Comparison of ENCODE assay signal across 17 mouse cellular contexts in the genomic region with DNA sequence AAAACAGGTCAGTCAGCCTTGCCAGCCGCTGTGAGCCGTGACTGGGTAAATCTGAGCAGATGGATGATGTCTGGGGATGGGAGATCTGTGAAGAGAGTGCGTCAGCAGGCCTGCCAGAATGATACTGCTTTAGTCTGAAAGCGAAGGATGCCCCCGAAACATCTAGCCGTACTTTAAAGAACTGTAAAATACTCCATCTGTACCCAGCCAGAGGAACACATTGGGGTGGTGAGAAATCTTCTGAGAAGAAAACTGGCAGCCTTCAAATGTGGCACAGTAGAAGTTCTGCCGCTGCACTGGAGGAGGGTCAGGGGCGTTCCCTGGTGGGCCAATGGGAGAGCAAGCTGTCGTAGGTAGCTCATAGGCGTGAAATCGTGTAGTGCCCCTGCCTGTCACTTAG.
DNase-seq lines count a peak whose midpoint lies in the region; ATAC-seq and TF ChIP-seq lines count a peak whose summit lies in the region.
"Had no signal": no experiment of that assay in that cellular context is flagged by ENCODE, and none has a peak within 500 bp of the region (broad histone marks: within the 10 kb centered on the region; RNA-seq: fewer than 3 reads in every experiment).

No protein-coding gene starts in this region.

- no peak for TF ChIP-seq CTCF in layer of hippocampus, adult 2 months (conservative IDR thresholded peaks at IDR 0.05)

- DNase-seq in left cerebral cortex, adult 11 months (ENCODE audit: low spot score) = peak; percentile 67
- DNase-seq in left cerebral cortex, postnatal 4 days = no peak
- peak; percentile 65 to 80 for DNase-seq in layer of hippocampus, adult 2 months (ENCODE audit: low spot score in 2 of 2)
- DNase-seq in left cerebral cortex, postnatal 25 days (ENCODE audit: low spot score in 2 of 2) = peak; percentile 74 to 97
- DNase-seq in adrenal gland, adult (ENCODE audit: inconsistent age in 2 of 2, low spot score in 1 of 2) = no peak
- DNase-seq in spleen, postnatal 10 days (ENCODE audit: low spot score in 2 of 2) = no peak
- DNase-seq in kidney, adult 18-20 months = no peak
- DNase-seq: cerebellum, adult 11-12 months; embryo, embryonic 11 days; heart, adult 11 months; kidney, adult 2 months; kidney, postnatal 36 days; liver; lung, embryonic 14.5 days had no signal

- H3K4me3 ChIP-seq in layer of hippocampus, adult 2 months = no peak overlapping the region
- H3K4me3 ChIP-seq: hindbrain, embryonic 13.5 days had no signal

- intact Hi-C loops in left cerebral cortex, postnatal 4 days (cut with DNase I) = no loop called here
- intact Hi-C loops in left cerebral cortex, postnatal 25 days (cut with DNase I) = loop anchor here (1.0 to 5.0 kb wide), 3 partner anchors 23 to 191 kb away; no protein-coding TSS in a partner anchor

- no peak for ATAC-seq in inflammation-experienced regulatory T-cells, adult 6 months
- ATAC-seq: midbrain, embryonic 16.5 days had no signal

- peak overlapping the region; percentile 82 for H3K27ac ChIP-seq in layer of hippocampus, adult 2 months
- H3K27ac ChIP-seq: hindbrain, embryonic 13.5 days had no signal

Comparison
In these comparisons a context has a peak if more than half of its experiments do, and no peak if none do; other contexts are left out.
1. DNase-seq: peak in left cerebral cortex, adult 11 months (single experiment), layer of hippocampus, adult 2 months (2 of 2) and left cerebral cortex, postnatal 25 days (2 of 2); none in left cerebral cortex, postnatal 4 days (single experiment), adrenal gland, adult (0 of 2), spleen, postnatal 10 days (0 of 2) and kidney, adult 18-20 months (single experiment).